Mouse (Mus musculus): ENCODE results near the gene Cd93. TPM values are rescaled to one million over a fixed set of nuclear protein-coding genes. Genes with fewer than 3 reads are reported as not detected.

The Cd93 gene
- polyA plus RNA-seq, 1 experiment = 2.6 TPM

GRCm38 (mm10) chr2:148406971-148407869, 36.1 kb downstream of the Cd93 start:
- WGBS = 8% methylated on average over 55 of the region's 55 CpGs
- DNase-seq (ENCODE audit: low read depth, low spot score) = no peak

- 25% methylated on average over 34 of the region's 34 CpGs for WGBS
- no peak for DNase-seq (ENCODE audit: low read depth, low spot score)
Measured at GRCm38 (mm10) chr2:148406160-148406970, 37.0 kb downstream of the Cd93 start.

- WGBS = 67% methylated on average over 5 of the region's 5 CpGs
- DNase-seq (ENCODE audit: low read depth, low spot score) = no peak
Measured at GRCm38 (mm10) chr2:148404906-148405305, 38.5 kb downstream of the Cd93 start.

GRCm38 (mm10) chr2:148402227-148402626, 41.1 kb downstream of the Cd93 start:
- 23% methylated on average over 1 of the region's 1 CpGs for WGBS
- DNase-seq (ENCODE audit: low read depth, low spot score) = no peak

GRCm38 (mm10) chr2:148398901-148399685, 44.3 kb downstream of the Cd93 start:
- DNase-seq (ENCODE audit: low read depth, low spot score) = no peak
- WGBS = 71% methylated on average over 5 of the region's 5 CpGs

GRCm38 (mm10) chr2:148397784-148398100, 45.6 kb downstream of the Cd93 start:
- DNase-seq (ENCODE audit: low read depth, low spot score) = no peak
- WGBS = 64% methylated on average over 1 of the region's 1 CpGs

GRCm38 (mm10) chr2:148397015-148397783, 46.2 kb downstream of the Cd93 start:
- no peak for DNase-seq (ENCODE audit: low read depth, low spot score)
- WGBS = 54% methylated on average over 11 of the region's 11 CpGs

- 72% methylated on average over 10 of the region's 10 CpGs for WGBS
- DNase-seq (ENCODE audit: low read depth, low spot score) = no peak
Measured at GRCm38 (mm10) chr2:148396209-148396608, 47.2 kb downstream of the Cd93 start.

- WGBS = 11% methylated on average over 83 of the region's 83 CpGs
- DNase-seq (ENCODE audit: low read depth, low spot score) = no peak
Measured at GRCm38 (mm10) chr2:148395131-148396051, 48.0 kb downstream of the Cd93 start, which contains the start of gene Sstr4. Gene Sstr4, plus strand, starts transcription at chr2:148395344.

GRCm38 (mm10) chr2:148393846-148394245, 49.5 kb downstream of the Cd93 start:
- no peak for DNase-seq (ENCODE audit: low read depth, low spot score)

- WGBS = 46% methylated on average over 1 of the region's 1 CpGs
- DNase-seq (ENCODE audit: low read depth, low spot score) = no peak
Measured at GRCm38 (mm10) chr2:148393149-148393548, 50.2 kb downstream of the Cd93 start.

GRCm38 (mm10) chr2:148387652-148388581, 55.4 kb downstream of the Cd93 start:
- 61% methylated on average over 6 of the region's 6 CpGs for WGBS
- no peak for DNase-seq (ENCODE audit: low read depth, low spot score)

- no peak for DNase-seq (ENCODE audit: low read depth, low spot score)
- 68% methylated on average over 2 of the region's 2 CpGs for WGBS
Measured at GRCm38 (mm10) chr2:148386927-148387326, 56.4 kb downstream of the Cd93 start.

All from large intestine, adult 2 months (tissue).